Mouse (Mus musculus) lung, postnatal 10 days (tissue): ENCODE data around the gene Olfr522.
"Not testable (repeated sequence)": the region's sequence is repeated elsewhere in the genome, so short reads cannot be mapped to it uniquely, and the experiment has no call there.

Experiments used
- DNase-seq: peaks from one replicate; pipeline ENCODE4 v3.0.0; 2021

Gene Olfr522

GRCm38 (mm10) chr7:140154218-140154927, 10.2 kb downstream of the Olfr522 start, which contains the start of gene Sprn:
Gene Sprn (minus strand): TSS chr7:140154877.
- DNase-seq, result no peak

GRCm38 (mm10) chr7:140153829-140154217, 10.7 kb downstream of the Olfr522 start:
- DNase-seq, result no peak

- DNase-seq, result peak; percentile 39
Measured at GRCm38 (mm10) chr7:140153383-140153782, 11.2 kb downstream of the Olfr522 start.

- DNase-seq, result no peak
Measured at GRCm38 (mm10) chr7:140144550-140144949, 20.0 kb downstream of the Olfr522 start.

- DNase-seq, result peak; percentile 85
Measured at GRCm38 (mm10) chr7:140141350-140141749, 23.2 kb downstream of the Olfr522 start.

GRCm38 (mm10) chr7:140138021-140138310, 26.6 kb downstream of the Olfr522 start:
- DNase-seq, result no peak

- peak; percentile 96 for DNase-seq
Measured at GRCm38 (mm10) chr7:140137135-140138020, 27.2 kb downstream of the Olfr522 start, which contains the start of gene Mtg1. Gene Mtg1 (plus strand): TSS chr7:140137564.

- DNase-seq, result no peak
Measured at GRCm38 (mm10) chr7:140135106-140135770, 29.3 kb downstream of the Olfr522 start.

- not testable (repeated sequence) for DNase-seq
Measured at GRCm38 (mm10) chr7:140134033-140134432, 30.5 kb downstream of the Olfr522 start.

- not testable (repeated sequence) for DNase-seq
Measured at GRCm38 (mm10) chr7:140132184-140132583, 32.4 kb downstream of the Olfr522 start.

GRCm38 (mm10) chr7:140127911-140128310, 36.7 kb downstream of the Olfr522 start:
- DNase-seq, result no peak

GRCm38 (mm10) chr7:140126934-140127333, 37.6 kb downstream of the Olfr522 start:
- no peak for DNase-seq

- DNase-seq, result no peak
Measured at GRCm38 (mm10) chr7:140126022-140126350, 38.6 kb downstream of the Olfr522 start.

- peak; percentile 98 for DNase-seq
Measured at GRCm38 (mm10) chr7:140125278-140126021, 39.1 kb downstream of the Olfr522 start.

GRCm38 (mm10) chr7:140124382-140124781, 40.2 kb downstream of the Olfr522 start:
- DNase-seq, result no peak

GRCm38 (mm10) chr7:140122765-140123164, 41.8 kb downstream of the Olfr522 start:
- no peak for DNase-seq

- DNase-seq, result no peak
Measured at GRCm38 (mm10) chr7:140121338-140121910, 43.1 kb downstream of the Olfr522 start.

GRCm38 (mm10) chr7:140120484-140120883, 44.1 kb downstream of the Olfr522 start:
- DNase-seq, result no peak

GRCm38 (mm10) chr7:140116329-140117054, 48.1 kb downstream of the Olfr522 start, which contains the start of gene Echs1:
Gene Echs1 (minus strand): TSS chr7:140116476.
- DNase-seq, result peak; percentile 96

- DNase-seq, result peak; percentile 83
Measured at GRCm38 (mm10) chr7:140115583-140116328, 48.8 kb downstream of the Olfr522 start, which contains the start of gene Paox. Gene Paox (plus strand): TSS chr7:140115799.

GRCm38 (mm10) chr7:140111943-140112342, 52.6 kb downstream of the Olfr522 start:
- DNase-seq, result no peak
